ENCODE assay signal across 8 mouse cellular contexts in genomic region chr8:3588258-3588633, GRCm38 (mm10). TPM values are rescaled to one million over a fixed set of nuclear protein-coding genes. Genes with fewer than 3 reads are reported as not detected.
DNase-seq lines count a peak whose midpoint lies in the region; ATAC-seq and TF ChIP-seq lines count a peak whose summit lies in the region.

No protein-coding gene starts in this region.

- TF ChIP-seq POLR2A in cortical plate, adult 2 months (IDR thresholded peaks at IDR 0.05; ENCODE audit: extremely low read depth, insufficient read depth, low read length): no peak

- no peaks in the 10 kb centered on the region for H3K36me3 ChIP-seq in hindbrain, embryonic 14.5 days (replicated peaks; ENCODE audit: control insufficient read depth, insufficient read depth)
- H3K36me3 ChIP-seq in midbrain, embryonic 15.5 days (replicated peaks): no peaks in the 10 kb centered on the region

- intact Hi-C loops in gastrocnemius, postnatal 36 days (cut with DNase I): no loop called here

- peak overlapping the region; percentile 81 for H3K4me3 ChIP-seq in cortical plate, adult 2 months (ENCODE audit: insufficient read depth, low read length)
- H3K4me3 ChIP-seq in hindbrain, embryonic 14.5 days (replicated peaks; ENCODE audit: low read length): peak overlapping the region; percentile 86
- H3K4me3 ChIP-seq in midbrain, embryonic 15.5 days: peak overlapping the region; percentile 92

- H3K27ac ChIP-seq in cortical plate, adult 2 months (ENCODE audit: insufficient read depth, low read length): no peak overlapping the region
- H3K27ac ChIP-seq in hindbrain, embryonic 14.5 days: peak overlapping the region; percentile 91
- peak overlapping the region; percentile 91 for H3K27ac ChIP-seq in midbrain, embryonic 15.5 days

- no peaks in the 10 kb centered on the region for H3K9me3 ChIP-seq in hindbrain, embryonic 14.5 days (ENCODE audit: control insufficient read depth, low read length)
- no peaks in the 10 kb centered on the region for H3K9me3 ChIP-seq in midbrain, embryonic 15.5 days

- ATAC-seq in hindbrain, embryonic 14.5 days (ENCODE audit: low FRiP score): peak; percentile 65
- peak; percentile 82 for ATAC-seq in midbrain, embryonic 15.5 days (replicated peaks)

- H3K4me1 ChIP-seq in cortical plate, adult 2 months (ENCODE audit: control insufficient read depth, insufficient read depth, low read length): no peaks in the 10 kb centered on the region
- H3K4me1 ChIP-seq in hindbrain, embryonic 14.5 days (replicated peaks; ENCODE audit: control insufficient read depth, insufficient read depth, low read length): no peaks in the 10 kb centered on the region
- H3K4me1 ChIP-seq in midbrain, embryonic 15.5 days: peaks cover 13% of the 10 kb centered on the region

- H3K9ac ChIP-seq in hindbrain, embryonic 14.5 days: peak overlapping the region; percentile 91
- H3K9ac ChIP-seq in midbrain, embryonic 15.5 days: peak overlapping the region; percentile 93

- TF ChIP-seq CTCF in cortical plate, adult 2 months (IDR thresholded peaks at IDR 0.05; ENCODE audit: extremely low read depth, insufficient read depth, low read length): no peak

- no peaks in the 10 kb centered on the region for H3K27me3 ChIP-seq in hindbrain, embryonic 14.5 days (ENCODE audit: control insufficient read depth, insufficient read depth, low read length)
- no peaks in the 10 kb centered on the region for H3K27me3 ChIP-seq in midbrain, embryonic 15.5 days (replicated peaks)

- peak; percentile 18 for DNase-seq in kidney, postnatal 10 days
- no peak for DNase-seq in kidney, adult 9 months
- DNase-seq in hindbrain, embryonic 14.5 days (ENCODE audit: low spot score): peak; percentile 38
- no peak for DNase-seq in gastrocnemius, postnatal 36 days
- DNase-seq in frontal cortex, postnatal 25 days (ENCODE audit: low spot score in 2 of 2): no peak
- DNase-seq in natural killer cell, adult 2 months (ENCODE audit: low spot score in 2 of 2): no peak

- 5% methylated on average over 10 of the region's 11 CpGs for WGBS in hindbrain, embryonic 14.5 days
- 0% methylated on average over 11 of the region's 11 CpGs for WGBS in midbrain, embryonic 15.5 days

- H3K4me2 ChIP-seq in hindbrain, embryonic 14.5 days (replicated peaks): peak overlapping the region; percentile 69
- H3K4me2 ChIP-seq in midbrain, embryonic 15.5 days: peak overlapping the region; percentile 67

RNA-seq across cellular contexts. Expression of gene Camsap3, which starts 1.2 kb away (rescaled TPM):
- 30.2 and 32.4 TPM in 2 replicates for polyA plus RNA-seq in cortical plate, adult 2 months (2012; rRNA removed)
- 48.2 and 49.7 TPM in 2 replicates for polyA plus RNA-seq in hindbrain, embryonic 14.5 days (2014; fragmentation: Nextera tagmentation; extraction: Ambion mirVana)
- polyA plus RNA-seq in midbrain, embryonic 15.5 days (2015; fragmentation: Nextera tagmentation; extraction: Ambion mirVana): 51.8 and 53.5 TPM in 2 replicates
- total RNA-seq in gastrocnemius, postnatal 36 days (2021): under 1 TPM; 0.36 to 0.54 TPM

RNA-seq across cellular contexts. Expression of gene C330021F23Rik, which starts 20.5 kb away (rescaled TPM):
- 0.13 and 0.23 TPM in 2 replicates for polyA plus RNA-seq in cortical plate, adult 2 months (2012; rRNA removed)
- 0.72 TPM in 1 of 2 replicates, not detected in the other for polyA plus RNA-seq in hindbrain, embryonic 14.5 days (2014; fragmentation: Nextera tagmentation; extraction: Ambion mirVana)
- 0.43 and 0.57 TPM in 2 replicates for polyA plus RNA-seq in midbrain, embryonic 15.5 days (2015; fragmentation: Nextera tagmentation; extraction: Ambion mirVana)
- not detected for total RNA-seq in gastrocnemius, postnatal 36 days (2021)

RNA-seq across cellular contexts. Expression of gene Xab2, which starts 32.9 kb away (rescaled TPM):
- 52.9 and 53.1 TPM in 2 replicates for polyA plus RNA-seq in cortical plate, adult 2 months (2012; rRNA removed)
- polyA plus RNA-seq in hindbrain, embryonic 14.5 days (2014; fragmentation: Nextera tagmentation; extraction: Ambion mirVana): 42.9 and 49.1 TPM in 2 replicates
- polyA plus RNA-seq in midbrain, embryonic 15.5 days (2015; fragmentation: Nextera tagmentation; extraction: Ambion mirVana): 54.2 and 58.7 TPM in 2 replicates
- 10 to 100 TPM in 1 of 2 experiments, 1 to 10 TPM in 1; 10.0 to 10.8 TPM for total RNA-seq in gastrocnemius, postnatal 36 days (2021)

RNA-seq across cellular contexts. Expression of gene Pet100, which starts 33.1 kb away (rescaled TPM):
- polyA plus RNA-seq in cortical plate, adult 2 months (2012; rRNA removed): 67.1 and 72.7 TPM in 2 replicates
- polyA plus RNA-seq in hindbrain, embryonic 14.5 days (2014; fragmentation: Nextera tagmentation; extraction: Ambion mirVana): 75.4 and 92.8 TPM in 2 replicates
- polyA plus RNA-seq in midbrain, embryonic 15.5 days (2015; fragmentation: Nextera tagmentation; extraction: Ambion mirVana): 73.4 and 84.0 TPM in 2 replicates
- 10 to 100 TPM; 73.8 to 77.0 TPM for total RNA-seq in gastrocnemius, postnatal 36 days (2021)

RNA-seq across cellular contexts. Expression of gene Pcp2, which starts 37.1 kb away (rescaled TPM):
- polyA plus RNA-seq in cortical plate, adult 2 months (2012; rRNA removed): 5.9 TPM in 1 of 2 replicates, not detected in the other
- polyA plus RNA-seq in hindbrain, embryonic 14.5 days (2014; fragmentation: Nextera tagmentation; extraction: Ambion mirVana): 1.0 and 6.3 TPM in 2 replicates
- polyA plus RNA-seq in midbrain, embryonic 15.5 days (2015; fragmentation: Nextera tagmentation; extraction: Ambion mirVana): 2.3 and 6.0 TPM in 2 replicates
- total RNA-seq in gastrocnemius, postnatal 36 days (2021): not detected

Comparison
In these comparisons a context has a peak if more than half of its experiments do, and no peak if none do; other contexts are left out.
1. DNase-seq: peak in kidney, postnatal 10 days (single experiment) and hindbrain, embryonic 14.5 days (single experiment); none in kidney, adult 9 months (single experiment), gastrocnemius, postnatal 36 days (0 of 2), frontal cortex, postnatal 25 days (0 of 2) and natural killer cell, adult 2 months (0 of 2).
2. Peak in every context shown above with its lines, with median percentiles within 50 percentile points of each other: H3K4me3 ChIP-seq.